Mouse (Mus musculus) 3T3-L1 (cell line): ENCODE data around the gene 1700011L22Rik.

Experiments
- DNase-seq: peaks from one replicate; pipeline ENCODE4 v3.0.0-alpha.2; 2015; ENCODE audit warnings: low read depth, low spot score

The 1700011L22Rik gene

GRCm38 (mm10) chr8:79239320-79239719 is 9.1 kb downstream of the 1700011L22Rik start:
- DNase-seq: no peak

GRCm38 (mm10) chr8:79229266-79229888 is 19.0 kb downstream of the 1700011L22Rik start:
- DNase-seq: no peak

DNA sequence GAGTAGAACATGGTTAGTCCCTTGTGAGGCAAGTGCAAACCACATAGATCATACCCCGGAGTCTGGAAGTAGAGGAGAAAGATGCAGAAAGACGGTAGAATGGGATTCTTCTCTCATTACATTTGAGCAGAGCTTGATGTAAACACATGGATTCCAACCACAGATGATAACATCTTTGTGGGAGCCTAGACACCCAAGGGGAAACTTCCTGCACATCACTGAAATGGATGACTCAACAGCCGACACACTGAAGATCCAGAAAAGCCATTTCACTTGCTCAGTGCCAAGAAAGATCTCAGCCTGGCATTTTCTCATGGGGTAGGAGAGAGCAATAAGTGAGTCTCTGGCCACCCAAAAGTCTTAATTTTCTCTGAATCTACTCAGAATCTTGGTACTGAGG is 20.5 kb downstream of the 1700011L22Rik start:
- peak; percentile 90 for DNase-seq

DNA sequence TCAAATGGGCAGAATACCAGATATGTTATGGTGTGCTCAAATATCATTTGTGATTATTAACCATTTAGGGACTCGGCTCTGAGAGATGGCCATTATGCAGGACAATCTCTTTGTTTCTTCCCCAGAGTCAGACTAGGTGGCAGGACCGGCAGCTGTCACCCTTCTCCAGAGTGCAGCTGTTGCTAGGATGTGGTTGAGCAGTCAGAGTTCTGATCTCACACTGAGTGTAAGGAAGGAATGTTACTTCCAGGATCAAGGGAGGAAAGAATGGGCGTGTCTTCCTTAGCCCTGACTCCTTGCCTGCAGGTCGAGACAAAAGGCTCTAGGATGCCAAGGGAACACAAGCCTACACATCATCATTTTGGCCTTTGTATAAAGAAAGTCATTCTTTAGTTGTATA is 21.2 kb downstream of the 1700011L22Rik start:
- peak; percentile 61 for DNase-seq

DNA sequence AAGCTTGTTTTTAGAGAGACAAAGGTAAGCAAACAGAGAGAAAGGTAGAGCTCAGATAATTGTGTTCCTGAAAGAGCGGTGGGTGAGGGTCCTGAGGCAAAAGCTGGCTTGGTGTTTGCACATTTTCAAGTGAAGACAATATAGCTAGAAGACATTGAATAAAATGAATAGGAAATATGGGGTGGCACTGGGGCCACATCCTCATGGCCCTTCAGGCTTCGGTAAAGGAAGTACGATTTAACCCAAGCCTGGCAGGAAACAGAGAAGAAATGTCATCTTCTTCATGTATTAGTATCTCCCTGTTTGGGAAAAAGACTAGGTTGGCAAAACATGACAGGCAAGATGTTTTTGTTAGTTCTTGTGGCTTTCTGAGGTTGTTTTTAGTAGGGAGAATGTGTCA is 22.3 kb downstream of the 1700011L22Rik start:
- no peak for DNase-seq

DNA sequence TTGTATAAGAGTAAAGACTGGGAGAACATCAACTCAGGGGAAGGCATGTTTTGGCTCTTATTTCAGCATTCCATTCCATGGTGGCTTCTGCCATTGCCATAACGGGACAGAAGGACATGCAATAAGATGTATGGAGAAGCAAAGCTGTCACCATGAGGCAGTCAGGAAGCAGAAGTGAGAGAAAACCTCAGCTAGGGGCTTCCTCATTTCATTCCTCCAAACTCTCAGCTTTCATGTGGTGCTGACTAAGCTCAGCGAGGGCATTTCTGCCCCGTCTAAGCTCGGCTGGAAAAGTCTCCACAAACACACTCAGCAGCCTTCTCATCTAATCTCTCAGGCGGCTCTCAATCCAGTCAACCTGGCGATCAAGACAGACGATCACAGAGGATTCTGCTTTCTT is 22.8 kb downstream of the 1700011L22Rik start:
- no peak for DNase-seq

DNA sequence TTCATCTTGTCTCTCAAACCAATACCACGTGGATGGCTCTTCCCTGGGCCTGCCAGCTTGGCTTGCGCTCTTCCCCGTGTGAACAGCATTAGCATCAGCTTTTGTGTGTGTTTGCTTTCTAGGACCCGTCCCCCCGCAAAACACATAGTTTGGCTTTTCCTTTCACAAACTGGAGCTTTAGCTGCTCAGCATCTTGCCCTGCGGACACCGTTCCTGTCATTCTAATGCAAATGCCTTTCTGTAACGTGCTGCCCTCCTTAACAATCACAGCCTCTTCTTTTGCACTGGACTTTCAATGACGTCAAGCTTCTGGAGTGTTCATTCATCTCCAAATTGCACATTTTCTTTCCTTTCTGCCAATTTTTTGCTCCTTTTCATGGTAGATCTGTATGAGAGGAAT is 24.0 kb downstream of the 1700011L22Rik start:
- no peak for DNase-seq

DNA sequence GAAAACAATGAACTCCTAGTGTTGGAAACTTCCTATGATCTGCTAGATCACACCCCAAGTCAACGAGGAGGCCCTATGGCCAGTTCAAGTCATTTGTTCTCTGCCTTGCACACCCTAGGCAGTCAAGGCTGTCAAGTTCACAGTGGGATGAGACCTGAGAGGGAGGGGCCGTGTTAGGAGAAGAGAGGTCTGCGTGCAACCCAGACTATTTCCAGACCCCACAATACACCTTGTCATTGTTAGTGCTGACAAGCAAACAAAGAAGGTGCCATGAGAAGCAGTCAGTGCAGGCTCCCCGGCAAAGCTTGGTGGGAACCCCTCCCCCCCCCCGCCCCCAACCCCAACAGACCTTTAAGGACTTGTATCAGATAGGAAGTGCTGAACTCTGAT is 25.6 kb downstream of the 1700011L22Rik start:
- no peak for DNase-seq

- DNase-seq: peak; percentile 90
Observed at GRCm38 (mm10) chr8:79222106-79222751, 26.1 kb downstream of the 1700011L22Rik start.

GRCm38 (mm10) chr8:79211630-79212029 is 36.7 kb downstream of the 1700011L22Rik start:
- peak; percentile 36 for DNase-seq

GRCm38 (mm10) chr8:79209641-79210358 is 38.6 kb downstream of the 1700011L22Rik start:
- DNase-seq: peak; percentile 80

GRCm38 (mm10) chr8:79208691-79209640 is 39.4 kb downstream of the 1700011L22Rik start:
- DNase-seq: peak; percentile 99

GRCm38 (mm10) chr8:79208181-79208580 is 40.2 kb downstream of the 1700011L22Rik start:
- DNase-seq: peak; percentile 60

- DNase-seq: peak; percentile 85
Observed at GRCm38 (mm10) chr8:79206895-79207294, 41.5 kb downstream of the 1700011L22Rik start.

DNA sequence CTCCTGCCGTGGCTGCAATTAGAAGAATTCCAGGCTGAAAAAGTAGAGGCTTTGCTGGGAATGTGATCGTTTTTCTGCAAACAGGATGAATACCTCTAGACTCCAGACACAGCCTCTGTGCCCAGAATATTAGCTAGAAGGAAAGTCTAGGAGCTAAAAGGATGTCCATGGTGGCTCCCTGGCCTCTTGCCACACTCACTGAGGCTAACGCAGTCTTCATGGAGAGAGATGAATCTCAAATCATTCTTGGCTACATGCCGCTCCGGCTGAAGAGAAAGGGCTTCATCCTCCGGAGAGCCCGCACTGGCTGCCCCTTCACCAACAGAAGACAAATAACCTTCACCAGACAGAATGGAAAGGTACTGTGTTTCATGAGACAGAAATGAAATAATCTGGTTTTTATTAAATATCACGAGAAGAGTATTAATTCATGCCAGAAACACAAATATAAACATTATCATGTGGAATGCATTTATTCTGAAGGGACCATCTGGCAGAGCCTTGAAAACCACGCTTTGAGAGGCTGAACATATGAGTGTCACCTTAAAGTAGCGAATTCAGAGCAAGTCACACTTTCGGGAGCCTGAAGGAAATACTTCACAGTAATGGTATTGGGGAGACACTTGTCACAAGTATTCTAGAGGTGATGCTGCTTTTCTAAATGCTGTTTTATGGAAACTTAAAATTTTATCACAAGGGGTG is 46.8 kb downstream of the 1700011L22Rik start:
- DNase-seq: peak; percentile 68

GRCm38 (mm10) chr8:79198675-79199074 is 49.7 kb downstream of the 1700011L22Rik start:
- DNase-seq: no peak

DNA sequence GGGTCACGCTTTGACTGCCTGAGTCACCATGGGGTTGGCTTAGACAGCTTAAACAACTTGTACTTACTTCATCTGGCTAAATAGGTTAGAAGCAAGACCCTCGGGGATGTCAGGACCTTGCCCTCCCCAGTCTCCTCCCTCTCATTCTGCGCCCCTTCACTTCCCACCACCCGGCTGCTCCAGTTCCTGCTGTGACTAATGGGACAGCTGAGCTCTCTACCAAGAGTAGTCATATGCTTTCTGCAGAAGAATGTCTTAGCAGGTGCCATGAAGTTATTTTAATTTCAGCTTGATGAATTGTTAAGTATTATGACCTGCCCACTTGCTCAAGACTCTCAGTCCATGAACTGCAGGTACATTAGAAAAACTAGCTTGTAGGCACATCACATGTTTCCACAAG is 51.9 kb downstream of the 1700011L22Rik start:
- no peak for DNase-seq

- no peak for DNase-seq
Observed at GRCm38 (mm10) chr8:79190071-79190470, 58.3 kb downstream of the 1700011L22Rik start.

GRCm38 (mm10) chr8:79185488-79185887 is 62.9 kb downstream of the 1700011L22Rik start:
- DNase-seq: no peak

- no peak for DNase-seq
Observed at GRCm38 (mm10) chr8:79179678-79180077, 68.7 kb downstream of the 1700011L22Rik start.

GRCm38 (mm10) chr8:79175991-79176390 is 72.4 kb downstream of the 1700011L22Rik start:
- DNase-seq: no peak
